11 mouse cellular contexts compared by ENCODE assay signal in genomic region chr8:108594361-108595060, GRCm38 (mm10).
DNase-seq lines count a peak whose midpoint lies in the region; ATAC-seq and TF ChIP-seq lines count a peak whose summit lies in the region.
"Had no signal": no experiment of that assay in that cellular context is flagged by ENCODE, and none has a peak within 500 bp of the region (broad histone marks: within the 10 kb centered on the region; RNA-seq: fewer than 3 reads in every experiment).

No protein-coding gene starts in this region.

- ATAC-seq in lung, embryonic 14.5 days (ENCODE audit: insufficient read depth), result peak; percentile 25; the same call in 1 of the 2 replicates
- ATAC-seq in embryonic facial prominence, embryonic 13.5 days (ENCODE audit: insufficient number of reproducible peaks, insufficient read depth, low FRiP score, low TSS enrichment, low read depth), result no peak
- ATAC-seq in limb, embryonic 14.5 days (ENCODE audit: low FRiP score, low read depth), result peak; percentile 42
- ATAC-seq in CD4-positive, CD25-positive, alpha-beta regulatory T cell, adult 4 months, result no peak

- intact Hi-C loops in heart, postnatal 25 days (cut with DNase I), result loop anchor here (5.0 kb wide), 1 partner anchor 98 kb away; no protein-coding TSS in a partner anchor

- H3K4me3 ChIP-seq in heart, embryonic 10.5 days, result no peak overlapping the region
- H3K4me3 ChIP-seq in lung, embryonic 14.5 days (ENCODE audit: low read depth, low read length), result no peak overlapping the region
- no peak overlapping the region for H3K4me3 ChIP-seq in embryonic facial prominence, embryonic 13.5 days
- no peak overlapping the region for H3K4me3 ChIP-seq in limb, embryonic 14.5 days (replicated peaks; ENCODE audit: low read length)
- H3K4me3 ChIP-seq: hindbrain, embryonic 15.5 days had no signal

- TF ChIP-seq POLR2A in limb, embryonic 14.5 days (IDR thresholded peaks at IDR 0.05; ENCODE audit: borderline replicate concordance, extremely low read depth, insufficient read depth, insufficient read length), result no peak

- H3K9me3 ChIP-seq in heart, embryonic 10.5 days, result no peaks in the 10 kb centered on the region
- no peaks in the 10 kb centered on the region for H3K9me3 ChIP-seq in lung, embryonic 14.5 days (ENCODE audit: low read depth, low read length)
- no peaks in the 10 kb centered on the region for H3K9me3 ChIP-seq in embryonic facial prominence, embryonic 13.5 days
- H3K9me3 ChIP-seq in limb, embryonic 14.5 days (ENCODE audit: control insufficient read depth, low read length), result no peaks in the 10 kb centered on the region
- H3K9me3 ChIP-seq: hindbrain, embryonic 15.5 days had no signal

- DNase-seq in heart, embryonic 10.5 days (ENCODE audit: low spot score), result no peak
- no peak for DNase-seq in heart, postnatal 25 days (ENCODE audit: low spot score)
- DNase-seq in lung, embryonic 14.5 days, result peak; percentile 53
- DNase-seq in lung, adult 18-20 months, result no peak
- DNase-seq in limb, embryonic 14.5 days (ENCODE audit: low spot score), result no peak
- no peak for DNase-seq in thymus, postnatal 36 days
- DNase-seq: cerebellum, adult 9-11 months; right cerebral cortex, adult 18-20 months had no signal

- peak overlapping the region; percentile 12; the same call in 1 of the 2 replicates for H3K4me2 ChIP-seq in lung, embryonic 14.5 days
- H3K4me2 ChIP-seq in embryonic facial prominence, embryonic 13.5 days, result peak overlapping the region; percentile 32; the same call in 1 of the 2 replicates
- H3K4me2 ChIP-seq in limb, embryonic 14.5 days (replicated peaks; ENCODE audit: low read depth, low read length, severe bottlenecking), result no peak overlapping the region; the same call in 1 of the 2 replicates
- H3K4me2 ChIP-seq: hindbrain, embryonic 15.5 days had no signal

- TF ChIP-seq CTCF in lung, embryonic 14.5 days (IDR thresholded peaks at IDR 0.05; ENCODE audit: low read depth), result no peak

- no peaks in the 10 kb centered on the region for H3K36me3 ChIP-seq in heart, embryonic 10.5 days
- no peaks in the 10 kb centered on the region for H3K36me3 ChIP-seq in lung, embryonic 14.5 days (ENCODE audit: insufficient read depth)
- no peaks in the 10 kb centered on the region for H3K36me3 ChIP-seq in embryonic facial prominence, embryonic 13.5 days
- no peaks in the 10 kb centered on the region for H3K36me3 ChIP-seq in limb, embryonic 14.5 days (ENCODE audit: control insufficient read depth, insufficient read depth, low read length)
- H3K36me3 ChIP-seq: hindbrain, embryonic 15.5 days had no signal

- peak overlapping the region; percentile 33; the same call in 1 of the 2 replicates for H3K27ac ChIP-seq in heart, embryonic 10.5 days
- peak overlapping the region; percentile 94 for H3K27ac ChIP-seq in lung, embryonic 14.5 days (ENCODE audit: low read depth)
- H3K27ac ChIP-seq in embryonic facial prominence, embryonic 13.5 days, result peak overlapping the region; percentile 82
- H3K27ac ChIP-seq in limb, embryonic 14.5 days (replicated peaks; ENCODE audit: low read depth, low read length), result peak overlapping the region; percentile 39
- H3K27ac ChIP-seq: hindbrain, embryonic 15.5 days had no signal

- H3K9ac ChIP-seq in lung, embryonic 14.5 days, result no peak overlapping the region
- H3K9ac ChIP-seq in embryonic facial prominence, embryonic 13.5 days, result no peak overlapping the region
- H3K9ac ChIP-seq in limb, embryonic 14.5 days (ENCODE audit: low read depth, low read length, severe bottlenecking), result no peak overlapping the region
- H3K9ac ChIP-seq: hindbrain, embryonic 15.5 days had no signal

- peaks cover 17% of the 10 kb centered on the region for H3K4me1 ChIP-seq in heart, embryonic 10.5 days
- peaks cover 36% of the 10 kb centered on the region for H3K4me1 ChIP-seq in lung, embryonic 14.5 days (ENCODE audit: insufficient read depth)
- peaks cover 45% of the 10 kb centered on the region for H3K4me1 ChIP-seq in embryonic facial prominence, embryonic 13.5 days
- peaks cover 43% of the 10 kb centered on the region for H3K4me1 ChIP-seq in limb, embryonic 14.5 days (ENCODE audit: control insufficient read depth, insufficient read depth, low read length)

- H3K27me3 ChIP-seq in heart, embryonic 10.5 days (ENCODE audit: insufficient read depth, poor library complexity, severe bottlenecking), result no peaks in the 10 kb centered on the region
- H3K27me3 ChIP-seq in lung, embryonic 14.5 days (ENCODE audit: insufficient read depth, low read length), result no peaks in the 10 kb centered on the region
- H3K27me3 ChIP-seq in embryonic facial prominence, embryonic 13.5 days, result no peaks in the 10 kb centered on the region
- no peaks in the 10 kb centered on the region for H3K27me3 ChIP-seq in limb, embryonic 14.5 days (ENCODE audit: control insufficient read depth, insufficient read depth, low read length)
- H3K27me3 ChIP-seq: hindbrain, embryonic 15.5 days had no signal

- 63% methylated on average over 9 of the region's 9 CpGs for WGBS in heart, embryonic 10.5 days
- WGBS in lung, embryonic 14.5 days, result 40% methylated on average over 9 of the region's 9 CpGs
- WGBS in embryonic facial prominence, embryonic 13.5 days, result 42% methylated on average over 9 of the region's 9 CpGs
- WGBS in limb, embryonic 14.5 days, result 25% methylated on average over 9 of the region's 9 CpGs

Comparison
In these comparisons a context has a peak if more than half of its experiments do, and no peak if none do; other contexts are left out.
1. H3K27ac ChIP-seq: peak in every context shown above with its lines; median percentile 94 in lung, embryonic 14.5 days; 82 in embryonic facial prominence, embryonic 13.5 days; 39 in limb, embryonic 14.5 days; 33 in heart, embryonic 10.5 days.
2. ATAC-seq: peak in lung, embryonic 14.5 days (single experiment) and limb, embryonic 14.5 days (single experiment); none in embryonic facial prominence, embryonic 13.5 days (single experiment) and CD4-positive, CD25-positive, alpha-beta regulatory T cell, adult 4 months (single experiment).